Mouse (Mus musculus): ENCODE measurements around the gene Gm3336. TPM values are rescaled to one million over a fixed set of nuclear protein-coding genes. Genes with fewer than 3 reads are reported as not detected.

Gm3336 gene
- not detected for total RNA-seq (2021)
- long read RNA-seq, experiment 1, result 0 reads
- long read RNA-seq, experiment 2, result 0 reads

DNA sequence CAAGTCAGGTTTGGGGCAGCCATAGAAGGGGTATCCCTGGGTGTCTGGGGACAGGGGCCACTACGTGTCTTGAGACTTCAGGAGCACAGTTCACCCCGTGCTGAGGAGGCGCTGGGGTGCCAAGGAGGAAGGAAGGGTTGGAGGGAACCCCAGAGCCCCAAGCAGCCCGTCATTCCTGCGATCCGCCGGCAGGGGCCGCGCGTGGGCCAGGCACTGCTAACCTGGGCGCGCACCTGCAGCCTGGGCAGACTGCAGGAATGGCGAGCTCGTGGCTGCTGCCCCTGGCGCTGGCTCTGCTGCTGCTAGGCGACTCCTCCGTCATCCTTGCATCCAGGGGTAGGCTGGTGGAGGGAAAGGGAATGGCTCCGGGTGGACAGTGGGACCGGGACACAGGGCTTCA lies at the start of gene Gm3336:
TSS of gene Gm3336 (plus strand) at position 247 of the 400 bp plus-strand sequence.
- DNase-seq, result peak; percentile 47

DNA sequence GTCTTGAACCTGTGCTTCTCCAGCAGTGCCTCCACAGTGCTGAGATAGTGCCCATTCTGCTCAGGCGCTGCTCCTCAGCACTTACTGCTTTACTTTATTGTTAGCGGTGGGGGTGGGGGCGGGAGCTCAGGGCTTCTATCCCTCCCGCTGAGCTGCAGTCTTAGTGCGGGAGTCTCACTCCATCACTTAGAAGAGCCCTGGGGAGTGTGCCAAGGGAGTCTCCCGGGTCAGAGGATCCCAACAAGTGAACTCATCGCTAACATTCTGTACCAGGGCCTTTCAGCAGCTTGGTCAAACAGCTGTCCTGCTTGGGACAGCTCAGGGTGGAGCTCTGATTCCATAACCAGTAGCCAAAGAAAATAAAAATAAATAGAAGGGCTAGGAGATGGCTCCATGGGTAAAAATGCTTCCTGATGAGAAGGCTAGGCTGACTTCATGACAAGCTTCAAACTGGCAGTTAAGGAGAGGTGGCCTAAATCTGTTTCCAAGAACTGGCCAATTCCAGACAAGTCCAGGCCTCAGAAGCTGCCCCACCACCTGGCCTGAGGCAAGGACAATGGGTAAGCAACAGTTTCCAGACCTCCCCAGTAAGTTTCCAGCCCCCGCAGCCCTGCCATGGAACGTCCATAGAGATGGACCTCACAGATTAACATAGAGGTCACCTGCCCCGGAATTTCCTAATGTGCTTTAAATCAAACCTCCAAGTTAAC lies 46.6 kb upstream of the Gm3336 start:
- peak; percentile 73 for DNase-seq

DNA sequence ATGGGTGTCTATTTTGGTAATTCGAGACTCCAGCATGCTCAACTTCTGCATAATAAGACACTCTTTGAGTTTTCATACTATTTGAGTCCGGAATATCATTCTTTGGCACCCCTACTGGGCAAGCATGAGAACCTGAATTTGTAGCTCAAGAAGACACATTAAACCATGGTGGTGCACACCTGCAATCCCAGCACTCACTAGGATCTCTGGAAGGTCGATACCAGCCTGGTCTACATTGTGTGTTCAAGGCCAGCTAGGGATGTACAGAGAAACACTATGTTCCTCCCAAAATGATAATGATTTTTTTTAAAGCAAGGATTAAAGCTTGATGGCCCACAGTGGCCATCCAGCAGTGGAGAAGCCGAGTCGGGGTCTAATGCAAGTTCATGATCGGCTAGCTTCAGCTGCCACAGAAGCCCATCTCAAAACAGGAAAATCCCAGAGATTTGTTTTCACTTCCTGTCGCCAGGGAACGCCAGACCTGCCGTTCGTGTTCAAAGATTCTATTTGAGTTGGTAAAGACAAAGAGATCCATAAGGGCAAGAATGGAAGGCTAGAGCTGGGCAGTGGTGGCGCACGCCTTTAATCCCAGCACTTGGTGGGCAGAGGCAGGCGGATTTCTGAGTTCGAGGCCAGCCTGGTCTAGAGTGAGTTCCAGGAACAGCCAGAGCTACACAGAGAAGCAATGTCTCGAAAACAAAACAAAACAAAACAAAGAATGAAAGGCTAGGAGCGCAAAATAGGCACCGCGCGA lies 45.8 kb upstream of the Gm3336 start:
- no peak for DNase-seq

DNA sequence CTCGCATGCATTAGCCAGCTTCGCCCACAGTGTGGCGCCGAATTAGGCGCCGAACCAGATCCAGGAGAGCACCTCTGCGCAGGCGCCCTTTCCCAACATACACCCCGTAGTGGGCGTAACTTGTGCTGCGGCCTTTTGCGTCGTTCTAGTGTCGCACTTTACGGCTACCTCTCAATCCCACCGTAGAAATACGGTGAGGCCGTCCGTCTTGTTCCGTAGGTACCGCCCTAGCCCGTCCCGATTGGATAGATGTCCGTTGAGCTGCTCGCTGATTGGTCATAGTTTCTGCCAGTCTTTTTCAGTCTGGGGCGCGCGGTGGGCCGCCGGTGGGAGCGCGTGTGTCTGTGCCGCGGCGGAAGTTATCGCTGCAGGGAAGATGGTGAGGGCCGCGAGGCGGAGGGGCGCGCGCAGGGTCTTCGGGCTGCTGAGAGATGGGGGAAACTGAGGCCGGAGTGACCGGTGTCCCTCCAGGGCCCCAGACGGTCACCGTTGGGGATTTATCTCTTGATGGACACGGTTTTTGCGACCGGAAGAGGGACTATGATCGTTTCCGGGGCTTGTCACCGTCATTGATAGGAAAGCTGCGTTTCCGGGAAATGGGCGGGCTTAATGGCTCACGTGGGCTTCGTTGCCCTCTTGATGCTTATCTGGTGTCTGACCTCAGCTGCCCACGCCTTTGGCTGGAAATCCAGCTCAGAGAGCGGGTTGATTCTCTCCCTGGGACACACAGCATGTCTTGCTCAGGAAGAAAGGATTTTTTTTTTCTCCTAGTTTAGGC lies 45.1 kb upstream of the Gm3336 start, which contains the start of gene Lsm4:
TSS of gene Lsm4 (plus strand) at position 170 of the 778 bp plus-strand sequence.
- DNase-seq, result peak; percentile 97

DNA sequence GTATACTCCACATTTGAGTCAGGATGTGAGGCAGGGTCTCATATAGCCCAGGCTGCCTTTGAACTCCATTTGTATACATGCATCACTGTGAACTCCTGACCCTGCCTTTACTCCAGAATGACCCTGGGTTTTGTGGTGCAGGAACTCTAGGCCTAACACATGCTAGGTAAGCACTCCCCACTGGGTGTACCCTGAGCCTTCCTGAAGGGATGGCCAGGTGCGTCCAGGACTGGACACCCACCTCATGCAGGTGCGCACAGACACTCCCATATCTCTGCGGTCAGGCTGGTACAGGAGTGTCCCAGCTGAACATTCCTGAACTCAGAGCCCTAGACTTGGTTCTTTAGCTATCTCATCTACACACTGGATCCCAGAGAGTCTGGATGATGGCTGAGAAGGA lies 44.2 kb upstream of the Gm3336 start:
- DNase-seq, result no peak

DNA sequence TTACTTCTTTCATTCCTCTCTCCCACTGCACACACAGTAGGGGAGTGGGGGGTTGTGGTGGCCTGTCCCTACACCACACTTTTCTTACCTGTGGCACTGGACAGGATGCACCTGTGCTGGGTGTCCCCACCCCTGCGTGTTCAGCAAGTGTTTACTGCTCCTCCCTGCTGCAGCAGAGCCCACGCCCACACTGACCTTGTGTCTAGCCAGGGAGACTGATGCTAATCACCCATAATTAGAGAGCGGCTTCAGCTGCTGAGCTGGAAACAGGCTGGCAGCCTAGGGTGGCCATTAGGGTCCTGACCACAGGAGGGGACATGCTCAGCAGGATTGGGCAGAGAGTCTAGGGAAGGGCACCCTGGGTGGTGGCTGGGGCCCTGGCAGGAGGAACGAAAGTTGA lies 43.6 kb upstream of the Gm3336 start:
- DNase-seq, result no peak

DNA sequence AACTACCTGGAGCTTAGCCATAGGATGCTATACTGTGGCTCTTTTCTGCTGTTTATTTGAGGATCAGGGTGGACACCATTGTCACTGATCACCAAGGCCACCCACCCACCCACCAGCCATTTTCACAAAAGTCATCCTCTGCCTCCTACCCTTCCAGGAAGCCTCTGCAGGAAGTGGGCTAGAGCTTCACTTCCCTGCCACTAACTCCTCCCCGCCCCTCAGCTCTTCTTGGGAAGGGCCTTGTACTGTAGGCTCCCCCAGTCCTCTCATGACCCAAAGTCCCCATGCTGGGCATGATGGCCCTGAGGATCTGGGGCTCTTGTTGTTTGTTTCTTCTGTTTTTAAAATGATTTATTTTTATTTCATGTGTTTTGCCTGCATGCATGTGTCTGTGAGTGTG lies 43.0 kb upstream of the Gm3336 start:
- DNase-seq, result no peak

DNA sequence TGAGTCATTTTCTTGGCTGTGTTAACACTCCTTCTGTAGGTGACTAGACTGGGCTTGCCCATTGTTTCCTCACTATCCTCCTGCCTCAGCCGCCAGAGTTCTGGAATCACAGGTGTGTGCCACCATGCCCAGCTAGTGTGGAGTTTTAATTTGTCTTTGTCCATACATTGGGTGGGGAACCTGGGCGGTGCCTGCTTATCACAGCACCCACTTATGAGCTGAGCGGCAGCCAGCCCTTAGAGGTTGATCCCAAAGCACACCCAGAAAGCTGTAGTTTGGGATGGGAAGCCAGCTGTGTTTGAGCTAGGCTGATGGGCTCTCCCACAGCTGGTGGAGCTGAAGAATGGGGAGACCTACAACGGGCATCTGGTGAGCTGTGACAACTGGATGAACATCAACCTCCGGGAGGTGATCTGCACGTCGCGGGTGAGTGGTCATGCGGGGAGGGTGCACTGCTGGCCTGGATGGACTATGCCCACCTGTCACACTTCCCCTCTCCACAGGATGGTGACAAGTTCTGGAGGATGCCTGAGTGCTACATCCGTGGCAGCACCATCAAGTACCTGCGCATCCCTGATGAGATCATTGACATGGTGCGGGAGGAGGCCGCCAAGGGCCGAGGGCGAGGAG lies 40.8 kb upstream of the Gm3336 start:
- DNase-seq, result no peak

DNA sequence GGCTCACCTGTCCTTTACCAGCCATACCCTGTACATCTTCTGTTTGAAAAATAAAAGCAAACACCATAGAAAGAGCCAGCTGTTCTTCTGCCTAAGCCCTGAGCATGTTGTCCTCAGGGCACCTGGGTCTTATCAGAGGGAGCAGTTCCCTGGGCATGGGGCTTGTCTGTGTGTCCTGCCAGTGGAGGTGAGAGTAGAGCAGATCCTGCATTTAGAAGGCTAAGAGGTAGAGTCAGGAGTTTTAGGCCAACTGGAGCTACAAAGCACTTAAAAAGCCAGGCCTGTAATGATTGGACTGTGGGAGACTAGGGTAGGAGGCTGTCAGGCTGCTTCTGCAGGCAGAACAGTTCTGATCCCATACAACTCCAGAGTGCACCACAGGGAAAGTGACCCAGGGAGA lies 39.7 kb upstream of the Gm3336 start:
- DNase-seq, result no peak

DNA sequence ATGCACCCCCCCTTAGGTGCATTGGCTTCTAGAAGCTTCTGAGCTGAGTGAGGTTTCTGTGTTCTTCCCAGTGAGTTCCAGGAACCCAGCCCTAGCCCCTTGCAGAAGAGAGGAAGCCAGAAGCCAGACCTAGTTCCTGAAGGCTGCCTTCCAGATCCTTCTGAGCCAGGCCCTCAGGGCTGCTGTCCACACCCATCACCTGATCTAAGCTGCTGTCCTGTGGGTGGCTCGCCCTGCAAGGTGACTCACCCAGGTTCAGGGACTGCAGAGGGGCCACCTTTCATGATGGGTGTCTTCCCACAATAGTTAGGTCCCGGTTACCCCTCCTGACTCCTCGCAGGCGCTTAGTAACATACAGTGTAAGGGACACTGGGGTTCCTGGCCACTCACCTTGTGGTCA lies 38.9 kb upstream of the Gm3336 start:
- no peak for DNase-seq

DNA sequence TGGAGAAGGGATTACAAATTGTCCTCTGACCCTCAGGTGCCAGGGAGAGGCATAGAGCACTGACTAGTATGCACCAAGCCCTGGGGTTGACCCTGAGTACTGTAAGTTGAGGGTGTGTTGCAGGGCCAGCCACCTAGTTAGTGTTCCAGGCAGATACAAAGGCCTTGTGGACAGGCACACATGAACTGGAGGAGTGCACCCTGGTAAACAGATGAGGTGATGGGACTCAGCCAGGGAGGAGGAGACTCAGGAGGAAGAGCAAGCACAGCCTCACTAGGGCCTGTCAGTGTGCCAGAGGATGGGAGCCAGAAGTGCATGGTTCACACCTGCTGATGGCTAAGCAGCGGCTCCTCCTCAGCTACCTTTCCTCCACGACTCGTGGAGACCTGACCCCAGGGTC lies 38.3 kb upstream of the Gm3336 start:
- no peak for DNase-seq

DNA sequence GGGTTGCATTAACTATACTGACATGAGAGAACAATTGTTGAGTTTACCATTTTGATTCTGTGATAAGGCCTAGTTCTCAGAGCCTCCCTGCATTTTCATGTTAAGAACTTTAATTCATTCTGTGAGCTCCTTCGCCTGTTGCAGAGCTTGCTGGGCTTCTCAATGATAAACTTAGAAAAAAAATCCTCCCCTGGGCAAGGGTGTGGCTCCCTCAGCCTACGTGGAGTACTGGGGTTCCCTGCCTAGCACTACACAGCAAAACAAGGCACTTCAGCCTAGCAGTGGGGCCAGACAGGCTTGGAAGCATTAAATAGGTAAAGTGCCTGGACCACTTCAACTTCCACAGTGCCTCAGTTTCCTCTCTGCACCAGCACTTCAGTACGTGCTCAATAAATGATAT lies 36.9 kb upstream of the Gm3336 start:
- no peak for DNase-seq

DNA sequence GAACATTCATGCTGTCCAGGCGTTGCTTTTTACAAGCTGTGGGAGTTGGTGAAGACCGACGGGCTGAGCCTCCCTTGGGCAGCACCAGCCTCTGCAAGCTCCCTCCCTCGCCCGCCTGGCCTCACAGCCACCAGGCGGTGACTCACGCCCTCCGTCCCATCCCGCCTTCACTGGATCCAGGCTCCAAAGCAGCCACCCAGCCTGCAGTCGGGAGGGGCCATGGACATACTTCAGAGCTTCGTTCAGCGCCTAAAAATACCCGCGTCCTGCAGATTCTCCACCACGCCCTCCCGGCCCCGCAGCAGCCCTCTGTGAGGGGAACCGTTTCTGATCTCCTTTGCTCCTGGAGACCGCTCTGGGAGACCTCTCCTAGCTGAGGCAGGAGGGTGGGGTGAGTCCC lies 36.1 kb upstream of the Gm3336 start:
- DNase-seq, result peak; percentile 89

DNA sequence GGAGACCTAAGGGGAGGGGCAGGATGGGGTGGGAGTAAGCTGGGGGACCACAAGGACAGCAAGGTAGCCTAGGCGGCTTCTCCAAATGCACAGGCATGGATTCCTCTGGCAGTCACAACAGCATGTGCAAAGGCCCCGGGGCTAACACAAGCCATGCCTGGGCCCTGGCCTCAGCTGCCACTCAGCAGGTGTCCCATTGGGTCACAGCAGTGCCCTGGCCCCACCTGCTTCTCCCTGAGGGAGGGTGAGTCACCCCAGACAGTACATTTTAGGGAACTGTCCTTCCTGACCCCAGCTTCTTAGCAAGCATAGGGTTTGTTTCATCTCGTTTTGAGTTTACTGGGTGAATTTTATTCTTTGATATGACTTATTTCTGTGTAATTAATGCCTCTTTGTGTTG lies 35.7 kb upstream of the Gm3336 start:
- DNase-seq, result no peak

DNA sequence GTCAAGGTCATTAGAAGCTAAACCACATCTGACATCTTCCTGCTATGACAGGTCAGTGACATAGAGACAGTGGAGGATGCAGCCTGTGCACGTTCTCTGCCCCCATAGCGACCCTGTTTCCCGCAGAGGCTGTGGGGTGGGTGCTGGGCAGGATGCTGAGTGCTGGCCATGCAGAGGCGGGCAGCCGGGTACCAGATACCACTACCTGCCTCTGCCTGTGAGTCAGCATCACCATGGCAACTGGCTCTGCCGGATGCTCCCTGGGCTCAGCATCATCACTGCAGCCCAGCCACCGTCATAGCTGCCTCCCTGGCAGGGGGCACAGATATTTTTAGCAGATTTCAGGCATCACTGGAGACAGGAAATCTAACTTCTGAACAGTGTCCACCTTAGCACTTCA lies 34.1 kb upstream of the Gm3336 start:
- no peak for DNase-seq

DNA sequence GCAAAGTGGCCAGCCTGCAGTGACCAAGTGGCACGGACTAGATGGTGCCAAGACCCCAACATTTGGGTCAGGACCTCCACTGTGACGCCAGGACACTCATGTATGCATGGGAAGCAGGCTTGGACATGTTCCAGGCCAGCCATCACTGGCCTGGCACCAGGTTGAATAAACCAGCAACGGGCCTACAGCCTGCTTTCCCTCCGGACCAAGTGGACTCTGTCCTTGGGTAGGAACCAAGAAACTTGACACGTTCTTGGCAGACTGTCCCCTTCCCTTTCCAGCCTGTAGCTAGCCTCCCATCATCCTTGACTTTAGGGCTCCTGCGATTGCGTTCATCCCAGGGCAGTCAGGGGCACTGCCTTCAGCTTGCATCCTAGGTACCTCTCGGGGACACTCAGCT lies 30.8 kb upstream of the Gm3336 start:
- peak; percentile 75 for DNase-seq

DNA sequence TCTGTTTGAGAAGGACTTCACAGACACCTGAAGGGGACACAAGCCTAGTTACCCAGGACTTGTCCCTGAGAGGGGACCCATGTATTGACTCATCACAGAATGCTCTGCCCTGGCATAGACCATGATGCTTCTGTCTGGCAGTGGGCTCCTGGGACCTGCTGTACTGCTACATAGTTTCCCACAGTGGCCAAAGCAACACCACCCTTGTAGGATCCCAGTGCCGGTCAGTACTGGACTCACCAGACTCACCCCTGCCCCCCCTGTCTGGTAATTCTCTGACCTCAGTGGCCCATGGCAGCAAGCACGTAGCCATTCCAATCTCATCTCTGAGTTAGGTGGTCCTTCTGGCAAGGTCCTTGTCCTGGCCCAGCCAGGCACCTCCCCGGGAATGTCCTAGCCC lies 30.2 kb upstream of the Gm3336 start:
- no peak for DNase-seq

DNA sequence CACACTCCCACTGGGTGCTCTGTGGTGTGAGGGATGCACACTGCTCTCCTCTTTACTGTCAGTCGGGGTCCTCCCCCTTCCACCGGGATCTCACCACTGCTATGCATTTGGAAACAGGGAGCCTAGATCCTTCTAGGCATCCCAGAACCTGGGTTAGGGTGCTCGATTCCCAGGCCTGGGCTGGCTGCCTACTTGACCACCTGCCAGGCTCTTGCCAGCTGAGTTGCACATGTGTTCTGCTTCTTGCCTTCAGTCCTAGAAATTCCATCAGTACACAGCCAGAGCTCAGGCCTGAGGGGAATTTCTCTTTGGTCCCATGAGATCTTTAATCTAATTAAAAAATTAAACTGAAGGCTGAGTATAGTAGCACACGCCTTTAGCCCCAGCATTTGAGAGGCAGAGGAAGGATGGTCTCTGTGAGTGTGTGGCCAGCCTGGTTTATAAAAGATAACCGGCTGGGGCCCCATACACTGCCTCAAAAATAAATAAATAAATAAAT lies 28.4 kb upstream of the Gm3336 start:
- no peak for DNase-seq

DNA sequence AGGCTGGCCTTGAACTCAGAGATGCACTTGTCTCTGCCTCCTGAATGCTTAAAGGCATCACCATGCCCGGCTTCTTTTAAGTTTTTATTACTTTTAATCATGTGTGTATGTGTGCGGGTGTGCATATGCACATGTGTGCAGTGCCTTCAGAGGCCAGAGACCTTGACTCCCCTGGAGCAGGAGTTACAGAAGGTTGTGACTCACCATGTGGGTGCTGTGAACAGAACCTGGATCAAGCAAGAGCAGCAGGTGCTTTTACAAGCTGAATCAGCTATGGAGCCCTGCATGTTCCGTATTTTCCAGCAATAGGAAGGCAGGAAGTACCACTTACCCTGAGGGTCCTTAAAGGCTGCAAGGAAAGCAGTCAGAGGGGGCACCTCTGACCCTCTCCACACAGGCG lies 27.1 kb upstream of the Gm3336 start:
- DNase-seq, result no peak

DNA sequence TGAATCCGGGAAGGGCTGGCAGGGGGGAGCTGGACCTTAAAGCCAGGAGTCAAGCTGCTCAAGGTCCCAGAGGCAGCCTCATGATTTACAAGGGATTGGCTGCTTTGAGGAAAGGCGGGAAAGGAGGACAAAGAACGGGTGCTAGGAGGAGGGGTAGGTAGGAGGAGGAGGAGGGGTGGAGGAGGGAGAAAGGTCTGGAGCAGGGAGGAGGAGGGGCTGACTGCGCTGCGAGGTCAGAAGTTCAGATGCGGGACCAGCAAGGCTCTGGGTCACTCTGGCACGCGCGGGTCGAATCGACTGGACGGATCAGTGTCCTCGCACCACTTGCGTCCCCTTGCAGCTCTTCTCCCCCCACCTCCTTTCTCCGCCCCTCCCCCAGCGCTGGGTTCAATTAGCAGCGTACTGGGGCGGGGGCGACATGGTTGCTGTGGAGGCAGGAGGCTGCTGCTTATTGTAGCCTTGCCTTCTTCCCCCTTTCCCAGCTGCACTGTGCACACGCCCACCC lies 26.6 kb upstream of the Gm3336 start:
- no peak for DNase-seq

DNA sequence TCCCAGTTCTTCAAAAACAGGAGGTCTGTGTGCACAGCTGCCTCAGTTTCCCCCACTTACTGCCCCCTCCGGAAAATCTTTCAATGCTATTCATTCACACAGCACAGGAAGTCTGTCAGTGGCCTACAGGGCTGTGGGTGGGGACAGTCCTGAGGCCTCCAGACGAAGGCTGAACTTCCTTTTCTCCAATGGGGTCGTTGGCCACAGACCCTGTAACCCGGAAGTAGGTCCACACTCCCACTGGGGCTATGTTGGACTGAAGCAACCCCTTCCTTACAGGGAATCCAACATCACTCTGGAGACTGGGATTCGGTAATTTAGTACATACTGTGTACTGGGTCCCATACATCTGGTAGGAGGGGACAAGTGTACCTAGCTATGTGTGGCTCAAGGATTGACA lies 24.7 kb upstream of the Gm3336 start:
- no peak for DNase-seq

All from gastrocnemius, postnatal 25 days (tissue).